Mouse (Mus musculus) hindbrain, embryonic 10.5 days (tissue): Measurements from ENCODE around the gene Olfr1294. TPM values are rescaled to one million over a fixed set of nuclear protein-coding genes. Genes with fewer than 3 reads are reported as not detected.

Experiments
- DNase-seq: peaks from one replicate; pipeline ENCODE4 v3.0.0-alpha.2; 2017; ENCODE audit warnings: low spot score
- H3K27ac ChIP-seq: fragments of 300-500 bp; sonication (generic); 2 replicates; pipeline ENCODE4 v1.5.1; 2016; ENCODE audit warnings: mild to moderate bottlenecking, moderate library complexity
- H3K27me3 ChIP-seq: fragments of 300-500 bp; sonication (generic); 2 replicates; pipeline ENCODE4 v1.6.1; 2016; ENCODE audit warnings: mild to moderate bottlenecking; ENCODE audit not compliant: poor library complexity, insufficient read depth, severe bottlenecking
- H3K36me3 ChIP-seq: fragments of 300-500 bp; sonication (generic); 2 replicates; pipeline ENCODE4 v1.6.1; 2016; ENCODE audit warnings: mild to moderate bottlenecking, moderate library complexity
- H3K4me1 ChIP-seq: fragments of 300-500 bp; sonication (generic); replicated peaks from 2 replicates; pipeline ENCODE4 v1.6.1; 2016; ENCODE audit warnings: mild to moderate bottlenecking
- H3K4me3 ChIP-seq: fragments of 300-500 bp; sonication (generic); 2 replicates; pipeline ENCODE4 v1.5.1; 2016; ENCODE audit warnings: mild to moderate bottlenecking, moderate library complexity
- H3K9me3 ChIP-seq: fragments of 300-500 bp; sonication (generic); 2 replicates; pipeline ENCODE4 v1.6.1; 2016; ENCODE audit warnings: mild to moderate bottlenecking, moderate library complexity
- WGBS: fragments of 180-500 bp; shearing (Covaris S2); methylation state at CpG from one replicate; pipeline ENCODE4 v1.1.7; 2016; 5-methylcytosine and 5-hydroxymethylcytosine counted together
- polyA plus RNA-seq: library from polyadenylated mRNA; unstranded; fragments of >200 nt; fragmentation: Nextera tagmentation; extraction: Ambion mirVana; gene quantifications from 2 replicates; pipeline ENCODE4 v1.2.1, GENCODE M21; 2016

Gene Olfr1294
- not detected in 2 replicates for polyA plus RNA-seq

DNA sequence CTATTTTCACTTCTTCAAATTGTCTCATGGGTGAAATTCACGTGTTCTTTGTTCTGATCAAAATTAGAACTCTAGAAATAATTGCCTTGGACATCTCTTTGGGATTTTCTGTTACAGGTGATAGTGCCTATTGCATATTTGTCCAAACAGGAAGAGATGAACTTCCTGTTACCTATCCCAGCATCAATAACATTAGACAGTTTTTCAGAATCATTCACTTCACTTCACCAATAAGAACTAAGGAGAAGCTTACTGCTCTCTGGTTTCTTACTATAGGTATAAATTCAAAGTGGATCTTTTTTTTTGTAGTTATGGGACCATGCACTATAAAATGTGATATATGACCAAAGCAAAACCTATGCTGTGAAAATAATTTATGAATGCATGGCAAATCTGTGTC, at the start of gene Olfr1294:
Gene Olfr1294 (minus strand): TSS at position 101 of the 400 bp plus-strand sequence.
- H3K4me1 ChIP-seq: no peaks in the 10 kb centered on the region
- no peaks in the 10 kb centered on the region for H3K36me3 ChIP-seq
- H3K27ac ChIP-seq: no peak within 1 kb of the TSS
- no peak within 1 kb of the TSS for H3K4me3 ChIP-seq
- H3K9me3 ChIP-seq: no peaks in the 10 kb centered on the region
- 69% methylated on average over 1 of the region's 1 CpGs for WGBS
- no peak for DNase-seq
- H3K27me3 ChIP-seq: no peaks in the 10 kb centered on the region

GRCm38 (mm10) chr2:111569581-111569980, 29.5 kb upstream of the Olfr1294 start, which contains the start of gene Olfr1295:
Gene Olfr1295, minus strand, starts transcription at chr2:111569681.
- no peaks in the 10 kb centered on the region for H3K9me3 ChIP-seq
- no peaks in the 10 kb centered on the region for H3K27me3 ChIP-seq
- H3K27ac ChIP-seq: no peak within 1 kb of the TSS
- no peaks in the 10 kb centered on the region for H3K4me1 ChIP-seq
- H3K4me3 ChIP-seq: no peak within 1 kb of the TSS
- DNase-seq: no peak
- no peaks in the 10 kb centered on the region for H3K36me3 ChIP-seq

GRCm38 (mm10) chr2:111524903-111525302, 15.2 kb downstream of the Olfr1294 start, which contains the start of gene Olfr1293-ps:
Gene Olfr1293-ps, plus strand, starts transcription at chr2:111525203.
- H3K9me3 ChIP-seq: peaks cover 5% of the 10 kb centered on the region; the same call in 1 of the 2 replicates
- 88% methylated on average over 1 of the region's 1 CpGs for WGBS
- H3K4me1 ChIP-seq: no peaks in the 10 kb centered on the region
- no peak within 1 kb of the TSS for H3K4me3 ChIP-seq
- H3K36me3 ChIP-seq: no peaks in the 10 kb centered on the region
- H3K27me3 ChIP-seq: no peaks in the 10 kb centered on the region
- H3K27ac ChIP-seq: no peak within 1 kb of the TSS
- no peak for DNase-seq

- H3K27ac ChIP-seq: no peak overlapping the region
- no peak for DNase-seq
- H3K4me3 ChIP-seq: no peak overlapping the region
- no peaks in the 10 kb centered on the region for H3K36me3 ChIP-seq
- H3K27me3 ChIP-seq: no peaks in the 10 kb centered on the region
- WGBS: 85% methylated on average over 10 of the region's 10 CpGs
- H3K9me3 ChIP-seq: peaks cover 11% of the 10 kb centered on the region
- no peaks in the 10 kb centered on the region for H3K4me1 ChIP-seq
Observed at GRCm38 (mm10) chr2:111517451-111517850, 22.6 kb downstream of the Olfr1294 start.

- no peak for DNase-seq
- no peak within 1 kb of the TSS for H3K4me3 ChIP-seq
- H3K27ac ChIP-seq: no peak within 1 kb of the TSS
- no peaks in the 10 kb centered on the region for H3K4me1 ChIP-seq
- no peaks in the 10 kb centered on the region for H3K36me3 ChIP-seq
- 92% methylated on average over 3 of the region's 3 CpGs for WGBS
- H3K27me3 ChIP-seq: no peaks in the 10 kb centered on the region
- no peaks in the 10 kb centered on the region for H3K9me3 ChIP-seq
Observed at GRCm38 (mm10) chr2:111496880-111497279, 43.2 kb downstream of the Olfr1294 start, which contains the start of gene Olfr1291-ps1. Gene Olfr1291-ps1, plus strand, starts transcription at chr2:111497180.

DNA sequence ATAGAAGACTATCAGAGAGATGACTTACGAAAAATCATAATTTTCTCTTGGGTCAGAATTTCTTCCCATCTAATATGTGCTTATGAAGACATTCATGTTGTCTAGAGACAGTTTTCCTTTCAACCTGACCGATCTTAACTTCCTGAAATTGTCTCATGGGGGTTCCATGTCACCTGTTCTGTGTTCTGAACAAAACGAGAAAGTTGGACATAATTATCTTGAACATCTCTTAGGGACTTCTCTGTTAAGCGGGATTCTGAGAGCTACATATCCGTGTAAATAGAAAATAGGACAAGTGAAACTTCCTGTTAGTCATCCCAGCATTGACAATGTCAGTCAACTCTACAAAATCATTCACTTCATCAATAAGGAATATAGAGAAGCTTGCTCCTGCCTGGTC, 46.4 kb downstream of the Olfr1294 start, which contains the start of gene Olfr1290:
Gene Olfr1290 (minus strand): TSS at position 101 of the 400 bp plus-strand sequence.
- H3K9me3 ChIP-seq: no peaks in the 10 kb centered on the region
- no peaks in the 10 kb centered on the region for H3K27me3 ChIP-seq
- H3K4me1 ChIP-seq: no peaks in the 10 kb centered on the region
- DNase-seq: no peak
- no peak within 1 kb of the TSS for H3K4me3 ChIP-seq
- H3K27ac ChIP-seq: no peak within 1 kb of the TSS
- 83% methylated on average over 5 of the region's 5 CpGs for WGBS
- H3K36me3 ChIP-seq: no peaks in the 10 kb centered on the region

Other genes with a start within 250 kb of the Olfr1294 start
- gene Olfr1279, start 239.7 kb downstream of the Olfr1294 start, polyA plus RNA-seq: not detected in 2 replicates
- gene Olfr1280, start 226.3 kb downstream of the Olfr1294 start, polyA plus RNA-seq: not detected in 2 replicates
- not detected in 2 replicates for gene Olfr1281, start 213.8 kb downstream of the Olfr1294 start, polyA plus RNA-seq
- gene Olfr1282, start 204.2 kb downstream of the Olfr1294 start, polyA plus RNA-seq: not detected in 2 replicates
- gene Olfr1283, start 173.5 kb downstream of the Olfr1294 start, polyA plus RNA-seq: not detected in 2 replicates
- gene Olfr1284, start 164.8 kb downstream of the Olfr1294 start, polyA plus RNA-seq: not detected in 2 replicates
- gene Olfr1286, start 117.2 kb downstream of the Olfr1294 start, polyA plus RNA-seq: not detected in 2 replicates
- not detected in 2 replicates for gene Olfr1287, start 91.1 kb downstream of the Olfr1294 start, polyA plus RNA-seq
- gene Olfr1288, start 66.2 kb downstream of the Olfr1294 start, polyA plus RNA-seq: not detected in 2 replicates
- not detected in 2 replicates for gene Olfr1289, start 59.5 kb downstream of the Olfr1294 start, polyA plus RNA-seq
- not detected in 2 replicates for gene Olfr1290, start 46.5 kb downstream of the Olfr1294 start, polyA plus RNA-seq
- not detected in 2 replicates for gene Olfr1291-ps1, start 43.1 kb downstream of the Olfr1294 start, polyA plus RNA-seq
- not detected in 2 replicates for gene Olfr1293-ps, start 15.1 kb downstream of the Olfr1294 start, polyA plus RNA-seq
- not detected in 2 replicates for gene Olfr1295, start 29.4 kb upstream of the Olfr1294 start, polyA plus RNA-seq
- not detected in 2 replicates for gene Olfr1297, start 86.2 kb upstream of the Olfr1294 start, polyA plus RNA-seq
- gene Olfr1298, start 108.9 kb upstream of the Olfr1294 start, polyA plus RNA-seq: not detected in 2 replicates
- gene Olfr1299, start 121.1 kb upstream of the Olfr1294 start, polyA plus RNA-seq: not detected in 2 replicates
- not detected in 2 replicates for gene Olfr1301, start 210.7 kb upstream of the Olfr1294 start, polyA plus RNA-seq
- gene Olfr1302, start 237.1 kb upstream of the Olfr1294 start, polyA plus RNA-seq: not detected in 2 replicates